Mouse (Mus musculus) MEL (cell line): ENCODE results near the gene Cdh24.

Experiments used
- CHD2 ChIP-seq: IDR thresholded peaks from 2 replicates; pipeline ENCODE4 v1.6.1; 2011; ENCODE audit warnings: low read length, improper control_type of control experiment
- CTCF ChIP-seq, 3 experiments: IDR thresholded peaks in 2 of 3; conservative IDR thresholded peaks in 1 of 3; 2 replicates each; pipeline ENCODE4 v1.5.1; 2011 to 2012; ENCODE audit warnings: low read length in 3 of 3, low read depth in 2 of 3, mild to moderate bottlenecking in 2 of 3, improper control_type of control experiment in 1 of 3, inconsistent platforms in 1 of 3, mixed read lengths in 1 of 3, moderate library complexity in 1 of 3; ENCODE audit not compliant: control insufficient read depth in 1 of 3, insufficient read depth in 1 of 3, poor library complexity in 1 of 3, severe bottlenecking in 1 of 3
- E2F4 ChIP-seq: IDR thresholded peaks from 2 replicates; pipeline ENCODE4 v1.6.1; 2011; ENCODE audit warnings: low read depth, low read length, improper control_type of control experiment, borderline replicate concordance
- KAT2A ChIP-seq: conservative IDR thresholded peaks from 2 replicates; pipeline ENCODE4 v1.6.1; 2012; ENCODE audit warnings: low read depth, low read length, improper control_type of control experiment, inconsistent platforms
- MAFK ChIP-seq: IDR thresholded peaks from 2 replicates; pipeline ENCODE4 v1.6.1; 2011; ENCODE audit warnings: low read depth, mild to moderate bottlenecking, low read length, improper control_type of control experiment, borderline replicate concordance
- NRF1 ChIP-seq: IDR thresholded peaks from 2 replicates; pipeline ENCODE4 v1.6.1; 2014; ENCODE audit warnings: low read depth, mild to moderate bottlenecking, inconsistent platforms, low read length, improper control_type of control experiment, moderate library complexity; ENCODE audit not compliant: poor library complexity, insufficient read depth, severe bottlenecking
- POLR2A ChIP-seq, 2 experiments: IDR thresholded peaks; 2 replicates each; pipeline ENCODE4 v1.6.1; 2011 to 2012; ENCODE audit warnings: low read length in 2 of 2, mild to moderate bottlenecking in 2 of 2, control low read depth in 1 of 2, improper control_type of control experiment in 1 of 2, low read depth in 1 of 2, moderate library complexity in 1 of 2; ENCODE audit not compliant: control insufficient read depth in 1 of 2, insufficient read depth in 1 of 2, poor library complexity in 1 of 2
- SIN3A ChIP-seq: IDR thresholded peaks from 2 replicates; pipeline ENCODE4 v1.6.1; 2012; ENCODE audit warnings: low read length, improper control_type of control experiment, inconsistent platforms
- TAL1 ChIP-seq: IDR thresholded peaks from 2 replicates; pipeline ENCODE4 v1.6.1; 2012; ENCODE audit warnings: mild to moderate bottlenecking, inconsistent platforms, low read length, moderate library complexity, mixed read lengths
- UBTF ChIP-seq: IDR thresholded peaks from 2 replicates; pipeline ENCODE4 v1.6.1; 2012; ENCODE audit warnings: low read depth, mild to moderate bottlenecking, inconsistent platforms, low read length, improper control_type of control experiment, moderate library complexity, borderline replicate concordance; ENCODE audit not compliant: insufficient read depth
- ZC3H11A ChIP-seq: IDR thresholded peaks from 2 replicates; pipeline ENCODE4 v1.6.1; 2012; ENCODE audit warnings: low read depth, mild to moderate bottlenecking, inconsistent platforms, low read length, improper control_type of control experiment

GRCm38 (mm10) chr14:54592319-54592934, 48.7 kb downstream of the Cdh24 start:
- TF ChIP-seq CHD2 (no peak), SIN3A (0 out of 2 replicates have a peak, but pooled peaks have one; percentile 39), TAL1 (peak; percentile 69), NRF1 (no peak), KAT2A (no peak), UBTF (no peak), POLR2A (IDR thresholded peaks at IDR 0.05; ENCODE audit: control insufficient read depth in 1 of 2, insufficient read depth in 1 of 2, low read depth in 1 of 2, low read length in 2 of 2, poor library complexity in 1 of 2) (no peak), E2F4 (no peak), ZC3H11A (no peak), MAFK (no peak), CTCF (IDR thresholded peaks at IDR 0.05 in 2 of 3, conservative IDR thresholded peaks at IDR 0.05 in 1 of 3; ENCODE audit: control insufficient read depth in 1 of 3, insufficient read depth in 1 of 3, low read depth in 2 of 3, low read length in 3 of 3, poor library complexity in 1 of 3, severe bottlenecking in 1 of 3) (no peak)
